Mouse (Mus musculus) layer of hippocampus, postnatal 25 days (tissue): Measurements from ENCODE around the gene Catsperg2. TPM values are rescaled to one million over a fixed set of nuclear protein-coding genes. Genes with fewer than 3 reads are reported as not detected.
"Not testable (repeated sequence)": the region's sequence is repeated elsewhere in the genome, so short reads cannot be mapped to it uniquely, and the experiment has no call there.

Source experiments
- DNase-seq, 2 experiments: peaks; one replicate each; pipeline ENCODE4 v3.0.0; 2022; ENCODE audit warnings: mixed read lengths in 2 of 2, low spot score in 1 of 2; ENCODE audit errors: extremely low spot score in 1 of 2
- microRNA-seq, 2 experiments: library from miRNA; unstranded; fragments of <30 nt; microRNA quantifications; one replicate each; pipeline ENCODE4 v1.2.0; 2021
- total RNA-seq, 2 experiments: library from RNA; stranded (reverse); gene quantifications; 2 replicates each; pipeline ENCODE4 v1.2.3; 2021

The Catsperg2 gene
- under 1 TPM in 1 of 2 experiments, not detected in 1; 0.52 TPM for total RNA-seq

DNA sequence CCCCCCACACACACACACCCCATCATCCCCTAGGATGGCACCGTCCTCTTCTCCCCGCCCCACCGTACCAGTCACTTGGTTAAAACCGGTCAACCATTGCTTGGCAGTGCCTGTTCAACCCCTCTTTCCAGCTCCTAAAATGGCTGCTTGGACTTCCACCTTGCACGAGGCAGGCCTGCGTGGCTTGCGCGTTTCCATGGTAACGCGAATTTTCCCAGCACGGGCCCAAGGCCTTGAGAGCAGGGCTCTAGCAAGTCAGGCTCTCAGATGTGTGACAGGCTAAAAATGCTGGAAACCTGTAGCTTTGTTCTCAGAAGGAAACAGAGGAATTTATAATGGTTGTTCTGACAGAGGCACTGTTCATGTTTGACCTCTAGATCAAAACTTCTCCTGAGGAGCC lies at the start of gene Catsperg2:
Catsperg2 (minus strand) TSS at position 173 of the 400 bp plus-strand sequence.
- DNase-seq, result not testable (repeated sequence)

DNA sequence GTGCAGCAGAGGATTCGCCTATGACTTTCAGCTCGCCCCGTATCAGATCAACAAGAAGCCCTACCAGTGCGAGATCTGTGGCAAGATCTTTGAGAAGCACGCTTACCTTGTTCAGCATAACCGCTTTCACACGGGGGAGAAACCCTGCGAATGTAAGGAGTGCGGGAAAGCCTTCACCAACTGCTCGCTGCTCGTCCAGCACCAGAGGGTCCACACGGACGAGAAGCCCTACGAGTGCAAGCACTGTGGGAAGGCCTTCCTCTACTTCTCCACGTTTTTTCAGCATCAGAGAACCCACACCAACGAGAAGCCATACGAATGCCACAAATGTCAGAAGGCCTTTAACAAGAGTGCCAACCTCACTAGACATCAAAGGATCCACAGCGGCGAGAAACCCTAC lies 49.7 kb upstream of the Catsperg2 start:
- no peak for DNase-seq

GRCm38 (mm10) chr7:29774371-29774770 lies 47.5 kb upstream of the Catsperg2 start:
- DNase-seq, result no peak

- no peak for DNase-seq
These were observed 46.7 kb upstream of the Catsperg2 start for GRCm38 (mm10) chr7:29773503-29773902.

- no peak for DNase-seq
These were observed 42.1 kb upstream of the Catsperg2 start for GRCm38 (mm10) chr7:29768980-29769379.

DNA sequence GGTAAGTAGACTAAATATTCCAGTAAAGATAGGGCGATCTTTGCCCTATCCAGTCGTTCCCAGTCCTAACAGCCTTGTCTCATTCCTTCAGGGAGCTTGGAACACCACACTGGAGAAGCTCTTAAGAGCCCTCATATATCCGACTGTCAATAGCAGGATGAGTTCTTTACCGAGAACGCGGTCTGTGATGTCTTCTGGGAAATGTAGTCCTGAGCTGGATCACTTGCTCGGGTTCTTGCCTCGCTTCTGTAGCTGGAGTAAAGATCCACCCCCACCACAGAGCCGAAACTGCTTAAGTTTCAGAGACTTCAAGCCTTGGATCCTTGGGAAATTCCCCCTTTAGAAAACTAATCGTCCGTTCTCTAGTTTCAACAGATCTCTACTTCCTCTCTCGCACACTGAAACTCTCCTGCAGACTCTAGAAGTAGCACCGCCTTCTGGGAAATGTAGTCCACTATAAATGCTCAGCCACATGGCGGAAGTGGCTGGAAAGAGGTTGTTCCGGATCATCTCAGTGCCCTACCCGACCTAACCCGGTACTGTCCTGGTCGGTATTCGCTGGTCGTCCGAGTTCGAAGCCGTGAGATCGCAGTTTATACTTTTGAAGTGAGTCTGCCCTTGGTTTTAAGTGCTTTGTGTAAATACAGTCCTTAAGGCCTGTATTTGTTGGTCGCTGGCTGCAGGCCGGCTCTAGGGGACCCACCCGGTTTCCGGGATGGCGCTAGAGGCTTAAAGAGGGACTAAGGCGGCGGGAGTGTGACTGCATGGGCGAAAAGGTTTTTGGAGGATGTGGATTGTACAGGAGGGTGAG lies 41.5 kb upstream of the Catsperg2 start, which contains the start of gene Zfp84:
Zfp84 (plus strand) TSS at position 463 of the 811 bp plus-strand sequence.
- peak; percentile 66 to 68 for DNase-seq

GRCm38 (mm10) chr7:29767058-29767686 lies 40.3 kb upstream of the Catsperg2 start:
- DNase-seq, result peak; percentile 70 to 74

- no peak for DNase-seq
These were observed 37.9 kb upstream of the Catsperg2 start for GRCm38 (mm10) chr7:29764702-29765101.

DNA sequence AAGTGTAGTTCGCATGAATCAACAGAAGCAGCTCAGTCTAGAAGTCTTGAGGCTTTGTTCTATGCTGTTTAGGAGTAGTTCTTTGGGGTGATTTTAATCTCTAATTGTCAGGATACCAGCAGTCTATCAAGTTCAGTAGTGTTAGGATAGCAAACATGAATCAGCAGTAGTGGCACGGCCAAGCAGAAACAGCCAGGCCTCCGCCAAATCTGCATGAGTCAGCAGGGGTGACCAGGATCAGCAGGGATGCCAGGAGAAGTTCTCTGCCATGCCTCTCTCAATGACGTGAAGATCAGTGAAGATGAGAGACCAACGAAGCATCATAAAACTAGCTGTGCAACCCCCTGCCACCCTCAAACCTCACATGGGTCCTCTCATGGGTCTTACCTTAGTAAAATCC lies 33.6 kb upstream of the Catsperg2 start:
- DNase-seq, result no peak

GRCm38 (mm10) chr7:29742258-29742657 lies 15.4 kb upstream of the Catsperg2 start:
- DNase-seq, result no peak

GRCm38 (mm10) chr7:29728055-29728454 lies 1.2 kb upstream of the Catsperg2 start:
- DNase-seq, result no peak

GRCm38 (mm10) chr7:29725461-29726142 lies 1.2 kb downstream of the Catsperg2 start:
- not testable (repeated sequence) for DNase-seq

DNA sequence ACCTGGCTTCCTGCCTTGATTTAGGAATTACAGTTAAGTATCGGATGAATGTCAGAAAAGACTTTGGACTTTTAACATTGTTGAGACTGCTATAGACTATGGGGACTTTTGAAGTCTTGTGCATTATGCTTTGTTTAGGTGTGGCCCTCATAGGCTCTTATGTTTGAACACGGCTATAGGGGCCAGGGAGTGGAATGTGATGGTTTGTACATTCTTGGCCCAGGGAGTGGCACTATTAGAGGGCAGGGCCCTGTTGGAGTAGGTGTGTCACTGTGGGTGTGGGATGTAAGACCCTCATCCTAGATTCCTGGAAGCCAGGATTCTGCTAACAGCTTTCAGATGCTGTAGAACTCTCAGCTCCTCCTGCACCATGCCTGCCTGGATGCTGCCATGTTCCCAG lies 17.9 kb downstream of the Catsperg2 start:
- DNase-seq, result not testable (repeated sequence)

DNA sequence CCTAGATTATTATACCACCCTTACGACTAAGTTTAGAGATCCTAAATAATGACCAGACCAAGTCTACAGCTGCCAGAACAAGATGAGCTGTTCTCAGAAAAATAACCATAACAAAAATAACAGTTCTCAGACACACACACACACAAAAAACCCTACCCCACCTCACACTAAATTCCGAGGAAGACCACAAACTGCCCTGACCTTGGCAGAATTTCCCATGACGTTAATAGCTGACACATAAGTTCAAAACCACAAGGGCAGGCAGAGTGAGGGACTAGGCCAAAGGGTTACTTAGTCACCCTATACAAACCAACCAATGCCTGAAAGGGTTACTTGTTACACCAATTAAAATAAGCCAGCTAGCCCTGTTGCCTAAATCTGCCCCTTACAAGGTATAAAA lies 31.6 kb downstream of the Catsperg2 start:
- DNase-seq, result not testable (repeated sequence)

GRCm38 (mm10) chr7:29681868-29682267 lies 45.0 kb downstream of the Catsperg2 start:
- peak in 1 of 2 experiments; percentile 3 for DNase-seq

Small RNA genes within 50 kb of the gene (microRNA-seq; reads per million reads assigned to microRNA genes)
- gene Mir1964, result 2.2 to 4.8 reads per million in 2 experiments

Other genes starting within 250 kb of the Catsperg2 start
- 100 to 1,000 TPM; 211 to 245 TPM for gene Sipa1l3, start 208.4 kb downstream of the Catsperg2 start, total RNA-seq
- 10 to 100 TPM; 18.6 to 19.0 TPM for gene Zfp84, start 41.5 kb upstream of the Catsperg2 start, total RNA-seq
- gene Zfp30, start 57.0 kb upstream of the Catsperg2 start, total RNA-seq, result 10 to 100 TPM in 1 of 2 experiments, 1 to 10 TPM in 1; 9.6 to 10.9 TPM
- gene Zfp790, start 89.1 kb upstream of the Catsperg2 start, total RNA-seq, result 10 to 100 TPM; 21.0 to 22.0 TPM
- 10 to 100 TPM; 14.3 to 17.0 TPM for gene Zfp940, start 126.6 kb upstream of the Catsperg2 start, total RNA-seq
- 10 to 100 TPM; 14.0 to 14.2 TPM for gene Zfp420, start 132.9 kb upstream of the Catsperg2 start, total RNA-seq
- 10 to 100 TPM; 19.5 to 20.1 TPM for gene Zfp27, start 179.5 kb upstream of the Catsperg2 start, total RNA-seq
- 1 to 10 TPM; 8.4 to 8.7 TPM for gene Zfp383, start 181.2 kb upstream of the Catsperg2 start, total RNA-seq
- gene Zfp74, start 227.1 kb upstream of the Catsperg2 start, total RNA-seq, result 10 to 100 TPM; 15.1 to 16.7 TPM